Mouse (Mus musculus) frontal cortex, adult 2 months (tissue): ENCODE results near the gene Pfkl. TPM values are rescaled to one million over a fixed set of nuclear protein-coding genes. Genes with fewer than 3 reads are reported as not detected.
"Not testable (repeated sequence)": the region's sequence is repeated elsewhere in the genome, so short reads cannot be mapped to it uniquely, and the experiment has no call there.

Experiments used
- DNase-seq, 2 experiments: peaks; one replicate each; pipeline ENCODE4 v3.0.0; 2022; ENCODE audit warnings: low spot score in 1 of 2; ENCODE audit errors: extremely low spot score in 1 of 2
- polyA plus RNA-seq: library from polyadenylated mRNA; depleted of rRNA; stranded (reverse); fragments of >200 nt; gene quantifications from 2 replicates; pipeline ENCODE4 v1.2.3, GENCODE M21; 2012; rRNA removed

Pfkl gene
- polyA plus RNA-seq, 1 experiment, result 180 TPM

DNA sequence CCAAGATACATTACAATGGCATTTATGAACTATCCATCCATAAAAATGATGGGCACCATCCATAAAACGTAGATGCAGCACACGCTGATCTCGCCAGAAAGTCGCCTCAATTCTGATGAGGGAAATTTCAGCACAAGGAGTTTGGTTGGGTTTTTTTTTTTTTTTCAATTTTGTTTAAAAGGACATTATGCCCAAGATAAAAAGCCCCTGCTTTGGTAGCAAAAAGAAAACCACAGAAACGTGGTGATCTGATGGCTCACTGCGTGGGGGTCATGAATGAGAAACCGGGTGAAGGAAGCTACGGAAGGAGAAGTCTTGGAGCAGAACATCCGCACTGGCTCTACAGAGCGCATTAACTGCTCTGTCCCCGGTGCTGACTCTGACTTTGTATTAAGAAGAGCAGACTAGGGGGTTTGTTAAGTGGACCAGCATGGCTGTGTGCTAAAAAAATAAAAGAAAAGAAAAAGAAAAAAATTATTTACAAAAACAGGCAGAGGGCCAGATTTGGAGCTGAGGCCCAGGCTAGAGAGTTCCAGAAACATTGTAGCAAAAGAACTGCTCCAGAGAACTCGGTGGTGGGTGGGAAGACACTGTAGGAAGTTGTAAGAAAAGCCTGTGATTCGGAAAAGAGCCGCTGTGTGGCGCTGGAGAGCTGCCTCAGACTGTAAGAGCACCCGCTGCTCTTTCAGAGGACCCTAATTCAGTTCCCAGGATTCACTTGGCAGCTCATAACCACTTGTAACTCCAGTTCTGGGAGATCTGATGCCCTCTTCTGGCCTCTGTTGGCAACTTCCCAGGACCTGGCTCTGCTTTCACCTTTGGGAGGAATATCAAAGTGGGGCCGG, 38.0 kb downstream of the Pfkl start:
- peak in 1 of 2 experiments; percentile 75 for DNase-seq

DNA sequence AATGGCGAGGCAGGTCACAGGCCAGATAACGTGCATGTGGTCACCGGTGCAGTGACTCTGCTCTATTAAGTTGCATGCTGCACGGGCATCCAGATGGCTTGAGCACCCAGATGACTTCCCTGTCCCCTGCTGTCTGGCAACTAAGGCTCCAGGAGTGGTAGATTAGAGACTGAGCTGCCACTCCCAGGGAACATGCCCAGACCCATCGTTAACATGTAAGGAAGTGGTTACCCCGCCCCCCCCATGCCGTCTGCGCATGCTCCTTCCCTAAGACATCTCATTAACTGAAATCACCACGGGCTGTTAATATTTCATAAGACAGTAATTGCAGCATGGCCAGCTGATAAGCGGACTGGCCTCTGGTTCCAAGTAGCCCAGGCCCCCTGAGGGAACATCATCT, 38.7 kb downstream of the Pfkl start:
- no peak for DNase-seq

DNA sequence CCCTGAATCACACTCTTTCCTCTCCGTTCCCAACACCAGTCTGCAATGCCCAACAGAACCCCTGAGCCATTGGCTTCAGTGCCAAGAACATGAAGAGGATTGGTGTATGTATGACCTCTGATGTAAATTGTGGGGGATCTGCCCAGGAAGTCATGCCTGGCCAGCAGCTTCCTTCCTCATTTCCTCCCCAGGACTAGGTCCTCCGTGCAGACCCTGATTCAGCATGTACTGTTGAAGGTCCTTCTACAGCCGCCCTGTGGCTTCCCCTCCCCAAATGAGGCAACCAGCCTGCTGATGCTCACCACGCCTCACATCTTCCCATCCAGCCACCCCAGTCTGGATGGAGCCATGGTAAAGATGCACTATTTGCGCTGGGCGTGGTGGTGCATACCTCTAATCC, 39.4 kb downstream of the Pfkl start, which contains the start of gene Trpm2:
TSS of gene Trpm2 (minus strand) at position 83 of the 400 bp plus-strand sequence.
- DNase-seq, result no peak

- no peak for DNase-seq
Observed at GRCm38 (mm10) chr10:77969973-77970325, 39.9 kb downstream of the Pfkl start.

DNA sequence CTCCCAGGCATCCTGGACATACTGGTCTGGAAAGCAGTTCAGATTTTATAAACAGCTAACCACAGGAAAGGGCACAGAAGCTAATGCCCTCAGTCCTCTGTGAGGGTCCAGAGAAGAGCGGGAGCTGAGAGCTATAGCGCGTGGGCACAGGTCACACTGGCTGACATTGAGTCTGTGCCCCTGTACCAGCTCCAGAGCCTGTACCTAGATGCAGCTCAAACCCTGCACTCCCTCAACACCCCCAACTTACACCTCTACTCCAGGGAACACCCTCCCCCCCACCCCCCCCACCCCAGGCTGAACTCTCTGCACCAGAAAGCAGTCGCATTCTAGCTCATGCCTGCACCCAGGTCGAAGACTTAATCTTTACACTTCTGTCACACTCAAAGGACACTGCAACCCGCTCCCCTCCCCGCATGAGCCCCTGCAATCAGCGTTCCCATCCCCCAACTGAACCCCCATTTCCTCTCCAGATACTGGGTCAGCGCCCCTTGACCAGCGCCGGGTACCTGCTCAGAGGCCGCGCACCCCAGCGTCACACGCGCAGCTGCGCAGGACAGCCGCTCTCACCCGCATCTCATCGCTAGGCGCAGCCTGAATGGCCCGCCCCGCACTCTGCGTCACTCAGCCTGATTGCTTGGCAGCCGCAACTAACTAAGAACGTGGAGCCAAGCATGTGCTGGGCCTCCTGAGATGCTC, 40.5 kb downstream of the Pfkl start:
- peak; percentile 56 to 80 for DNase-seq

- DNase-seq, result no peak
Observed at GRCm38 (mm10) chr10:77963971-77964370, 45.9 kb downstream of the Pfkl start.

- DNase-seq, result no peak
Observed at GRCm38 (mm10) chr10:77962725-77963124, 47.2 kb downstream of the Pfkl start.

DNA sequence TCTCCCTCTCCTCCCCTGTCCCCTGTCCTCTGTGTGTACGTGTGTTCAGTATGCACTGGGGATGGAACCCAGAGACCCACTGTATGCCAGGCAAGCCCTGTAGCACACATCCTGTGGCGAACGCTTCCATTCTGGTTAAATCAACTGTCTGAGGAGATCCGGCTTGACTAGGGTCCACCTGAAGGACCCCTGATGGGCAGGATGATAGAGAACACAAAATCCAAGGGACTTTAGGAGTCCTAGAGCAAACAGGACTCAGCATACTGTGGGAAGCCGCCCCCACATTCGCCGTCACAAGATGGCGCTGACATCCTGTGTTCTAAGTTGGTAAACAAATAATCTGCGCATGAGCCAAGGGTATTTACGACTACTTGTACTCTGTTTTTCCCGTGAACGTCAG, 59.4 kb downstream of the Pfkl start:
- DNase-seq, result not testable (repeated sequence)

GRCm38 (mm10) chr10:77939685-77940084, 70.2 kb downstream of the Pfkl start:
- no peak for DNase-seq

Other genes with a start within 250 kb of the Pfkl start
- gene Gm3238, start 238.8 kb downstream of the Pfkl start, polyA plus RNA-seq, result not detected in 2 replicates
- gene Gm7138, start 233.1 kb downstream of the Pfkl start, polyA plus RNA-seq, result not detected in 2 replicates
- not detected in 2 replicates for gene Gm3250, start 227.5 kb downstream of the Pfkl start, polyA plus RNA-seq
- gene Gm7137, start 221.9 kb downstream of the Pfkl start, polyA plus RNA-seq, result not detected in 2 replicates
- gene Gm9639, start 215.0 kb downstream of the Pfkl start, polyA plus RNA-seq, result not detected in 2 replicates
- gene Gm19668, start 210.9 kb downstream of the Pfkl start, polyA plus RNA-seq, result not detected in 2 replicates
- not detected in 2 replicates for gene Gm9507, start 198.2 kb downstream of the Pfkl start, polyA plus RNA-seq
- gene Gm2696, start 195.4 kb downstream of the Pfkl start, polyA plus RNA-seq, result not detected in 2 replicates
- gene Krtap10-4, start 183.0 kb downstream of the Pfkl start, polyA plus RNA-seq, result not detected in 2 replicates
- not detected in 2 replicates for gene Krtap10-10, start 174.1 kb downstream of the Pfkl start, polyA plus RNA-seq
- gene Gm36176, start 163.3 kb downstream of the Pfkl start, polyA plus RNA-seq, result not detected in 2 replicates
- not detected in 2 replicates for gene Gm10318, start 157.2 kb downstream of the Pfkl start, polyA plus RNA-seq
- not detected in 2 replicates for gene Gm3285, start 148.1 kb downstream of the Pfkl start, polyA plus RNA-seq
- 5.6 and 6.3 TPM in 2 replicates for gene Lrrc3, start 107.5 kb downstream of the Pfkl start, polyA plus RNA-seq
- gene Trpm2, start 39.5 kb downstream of the Pfkl start, polyA plus RNA-seq, result 22.5 and 28.3 TPM in 2 replicates
- 66.6 and 82.8 TPM in 2 replicates for gene 1810043G02Rik, start 31.6 kb downstream of the Pfkl start, polyA plus RNA-seq
- 0.34 and 0.52 TPM in 2 replicates for gene Dnmt3l, start 31.9 kb upstream of the Pfkl start, polyA plus RNA-seq
- 0.13 and 0.30 TPM in 2 replicates for gene Aire, start 33.5 kb upstream of the Pfkl start, polyA plus RNA-seq
- 2.6 and 2.9 TPM in 2 replicates for gene Icosl, start 59.2 kb upstream of the Pfkl start, polyA plus RNA-seq
- 115 and 117 TPM in 2 replicates for gene D10Jhu81e, start 159.7 kb upstream of the Pfkl start, polyA plus RNA-seq
- gene Pwp2, start 175.1 kb upstream of the Pfkl start, polyA plus RNA-seq, result 16.8 and 18.0 TPM in 2 replicates
- 53.7 and 63.0 TPM in 2 replicates for gene Trappc10, start 234.6 kb upstream of the Pfkl start, polyA plus RNA-seq